Mouse (Mus musculus): ENCODE results near the gene Wdr89. TPM values are rescaled to one million over a fixed set of nuclear protein-coding genes. Genes with fewer than 3 reads are reported as not detected.
"Not testable (repeated sequence)": the region's sequence is repeated elsewhere in the genome, so short reads cannot be mapped to it uniquely, and the experiment has no call there.

Wdr89 gene
- 3.5 and 4.0 TPM in 2 replicates for polyA plus RNA-seq (2015; fragmentation: Nextera tagmentation; extraction: Ambion mirVana)

DNA sequence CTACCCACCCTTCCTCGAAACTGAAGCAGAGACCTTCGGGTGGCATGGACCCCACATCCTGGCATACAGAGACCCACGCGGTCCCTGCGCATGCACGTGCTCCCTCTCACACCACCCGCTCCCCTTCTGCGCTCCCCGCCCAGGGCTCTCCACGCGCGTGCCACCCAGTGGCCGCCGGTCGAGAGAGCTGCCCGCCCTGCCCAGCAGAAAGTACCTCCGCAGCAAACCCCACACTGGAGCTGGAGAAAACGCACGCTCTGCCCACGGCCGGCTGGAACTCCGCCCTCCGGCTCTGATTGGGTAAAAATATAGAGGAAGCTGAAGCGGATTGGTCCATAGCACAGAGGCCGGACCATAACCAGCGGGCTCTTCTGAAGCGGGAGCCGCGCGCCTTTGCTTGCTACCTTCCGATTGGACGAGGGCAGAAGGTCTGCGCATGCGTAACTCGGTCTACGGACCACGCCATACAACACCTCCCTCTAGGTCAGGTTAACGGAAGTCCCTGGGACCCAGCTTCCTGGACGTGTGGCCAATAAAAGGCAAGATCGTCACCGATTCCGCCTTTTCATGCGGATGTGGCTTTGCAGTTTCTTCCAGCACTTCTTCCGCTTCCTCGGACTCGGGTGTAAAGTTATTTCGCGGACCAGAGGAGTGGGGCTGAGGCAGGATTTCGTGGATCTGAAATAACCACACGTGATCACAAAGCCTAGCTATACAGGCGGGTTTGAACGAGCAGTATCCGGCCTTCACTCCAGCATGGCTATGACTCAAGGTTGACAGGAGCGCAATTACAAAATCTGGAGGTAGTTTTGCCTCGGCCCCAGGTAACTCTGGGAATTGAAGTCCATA is at the start of gene Wdr89:
Wdr89 (minus strand) TSS at position 280 of the 849 bp plus-strand sequence.
- under 1% methylated on average over 52 of the region's 55 CpGs for WGBS
- peak; percentile 98 for ATAC-seq

DNA sequence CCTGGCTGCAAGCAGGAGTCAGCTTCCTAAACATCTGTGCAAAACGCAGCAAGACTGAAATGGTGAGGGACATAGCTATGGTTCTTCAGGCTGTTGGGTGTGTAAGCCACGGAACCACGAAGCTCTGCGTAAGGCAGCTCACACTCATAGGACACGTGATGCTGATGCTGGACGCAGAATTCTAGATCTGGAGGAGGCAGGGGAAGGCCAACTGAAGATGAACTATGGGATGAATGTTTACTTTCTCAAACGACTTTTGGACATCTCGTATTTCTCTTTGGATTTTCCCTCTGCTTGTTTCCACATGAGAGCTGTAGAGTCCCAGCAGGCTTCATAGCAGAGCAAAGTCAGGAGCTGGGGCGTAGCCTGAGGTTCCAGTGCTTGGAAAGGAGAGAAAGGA is 44.3 kb upstream of the Wdr89 start:
- Histone ChIP-seq H3K4me1 (ENCODE audit: insufficient read depth, low read depth, low read length) (no peaks in the 10 kb centered on the region), H3K4me2 (replicated peaks; ENCODE audit: low read depth, low read length) (no peak overlapping the region), H3K9ac (replicated peaks; ENCODE audit: low read depth) (no peak overlapping the region), H3K27ac (ENCODE audit: low read length) (no peak overlapping the region), H3K4me3 (ENCODE audit: low read depth, low read length) (no peak overlapping the region), H3K27me3 (replicated peaks; ENCODE audit: insufficient read depth, low read length) (no peaks in the 10 kb centered on the region), H3K36me3 (ENCODE audit: insufficient read depth, low read length) (no peaks in the 10 kb centered on the region), H3K9me3 (ENCODE audit: low read length) (no peaks in the 10 kb centered on the region)
- DNase-seq (ENCODE audit: low spot score) (no peak), ATAC-seq (no peak)
- TF ChIP-seq EP300 (IDR thresholded peaks at IDR 0.05) (no peak), CTCF (IDR thresholded peaks at IDR 0.05) (no peak)
- WGBS = 63% methylated on average over 9 of the region's 9 CpGs

More for the DNA sequence above, at the start of gene Wdr89:
- Histone ChIP-seq H3K9ac (replicated peaks; ENCODE audit: low read depth) (peak within 1 kb of the TSS; percentile 51), H3K36me3 (ENCODE audit: insufficient read depth, low read length) (no peaks in the 10 kb centered on the region), H3K4me3 (ENCODE audit: low read depth, low read length) (peak within 1 kb of the TSS; percentile 57), H3K9me3 (ENCODE audit: low read length) (no peaks in the 10 kb centered on the region), H3K27me3 (replicated peaks; ENCODE audit: insufficient read depth, low read length) (no peaks in the 10 kb centered on the region), H3K27ac (ENCODE audit: low read length) (peak within 1 kb of the TSS; percentile 86), H3K4me1 (ENCODE audit: insufficient read depth, low read depth, low read length) (peaks cover 4% of the 10 kb centered on the region; the same call in 1 of the 2 replicates), H3K4me2 (replicated peaks; ENCODE audit: low read depth, low read length) (peak within 1 kb of the TSS; percentile 85)
- TF ChIP-seq EP300 (IDR thresholded peaks at IDR 0.05) (no peak; the same call in 1 of the 2 replicates), CTCF (IDR thresholded peaks at IDR 0.05) (peak; percentile 67)
- DNase-seq (ENCODE audit: low spot score) = peak; percentile 100

DNA sequence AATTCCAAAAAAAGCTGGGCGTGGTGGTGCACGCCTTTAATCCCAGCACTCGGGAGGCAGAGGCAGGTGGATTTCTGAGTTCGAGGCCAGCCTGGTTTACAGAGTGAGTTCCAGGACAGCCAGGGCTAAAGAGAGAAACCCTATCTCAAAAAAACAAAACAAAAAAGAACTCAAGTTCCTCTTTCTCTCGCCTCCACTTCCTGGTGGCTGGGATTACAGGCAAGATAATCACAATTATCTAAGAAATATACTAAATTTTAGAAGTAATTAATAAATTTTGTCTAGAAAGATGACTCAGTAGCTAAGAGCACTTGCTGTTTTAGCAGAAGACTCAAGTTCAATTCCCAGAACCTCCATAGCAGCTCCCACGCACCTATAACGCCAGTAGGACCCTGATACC is 43.6 kb upstream of the Wdr89 start:
- not testable (repeated sequence) for ATAC-seq

DNA sequence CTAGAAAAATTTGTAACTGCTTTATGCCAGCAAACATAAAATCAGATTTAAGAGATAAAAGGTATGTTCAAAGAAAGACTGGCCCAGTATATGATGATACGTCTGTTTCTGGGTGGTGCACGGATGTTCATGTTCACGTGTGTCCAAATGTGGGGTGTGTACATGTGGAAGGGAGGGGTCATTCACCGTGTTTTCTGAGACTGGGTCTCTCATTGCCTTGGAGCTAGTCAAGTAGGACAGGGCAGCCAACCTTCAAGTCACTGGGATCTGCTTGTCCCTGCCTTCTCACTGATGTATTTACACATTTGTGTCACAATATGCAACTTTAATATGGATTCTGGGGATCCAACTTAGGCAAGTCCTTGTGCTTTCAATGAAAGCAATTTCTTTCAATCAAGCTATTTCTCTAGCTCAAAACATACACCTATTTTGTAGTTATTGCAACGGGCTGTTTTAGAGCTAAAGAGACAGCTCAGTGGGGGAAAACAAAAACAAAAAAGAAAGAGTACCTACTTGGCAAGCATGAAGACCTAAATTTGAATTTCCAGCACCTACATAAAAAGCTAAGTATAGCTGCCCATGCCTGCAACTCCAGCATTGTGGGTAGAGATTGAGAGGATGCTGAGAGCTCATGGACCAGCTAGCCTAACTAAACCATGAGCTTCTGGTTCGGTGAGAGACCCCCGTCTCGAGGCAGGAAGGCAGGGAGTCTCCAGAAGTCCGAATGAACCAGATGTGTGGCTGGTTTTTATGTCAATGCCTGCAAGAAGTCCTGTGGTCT is 41.4 kb upstream of the Wdr89 start:
- Histone ChIP-seq H3K4me1 (ENCODE audit: insufficient read depth, low read depth, low read length) (no peaks in the 10 kb centered on the region), H3K9me3 (ENCODE audit: low read length) (no peaks in the 10 kb centered on the region), H3K27me3 (replicated peaks; ENCODE audit: insufficient read depth, low read length) (no peaks in the 10 kb centered on the region), H3K9ac (replicated peaks; ENCODE audit: low read depth) (no peak overlapping the region), H3K27ac (ENCODE audit: low read length) (no peak overlapping the region), H3K4me3 (ENCODE audit: low read depth, low read length) (no peak overlapping the region), H3K36me3 (ENCODE audit: insufficient read depth, low read length) (no peaks in the 10 kb centered on the region), H3K4me2 (replicated peaks; ENCODE audit: low read depth, low read length) (no peak overlapping the region)
- TF ChIP-seq CTCF (IDR thresholded peaks at IDR 0.05) (no peak), EP300 (IDR thresholded peaks at IDR 0.05) (no peak)
- 83% methylated on average over 9 of the region's 9 CpGs for WGBS
- no peak for ATAC-seq
- no peak for DNase-seq (ENCODE audit: low spot score)

More for the DNA sequence above, 43.6 kb upstream of the Wdr89 start:
- H3K27ac ChIP-seq (ENCODE audit: low read length); DNase-seq (ENCODE audit: low spot score); H3K9ac ChIP-seq (replicated peaks; ENCODE audit: low read depth); H3K4me1 ChIP-seq (ENCODE audit: insufficient read depth, low read depth, low read length); H3K27me3 ChIP-seq (replicated peaks; ENCODE audit: insufficient read depth, low read length); H3K4me2 ChIP-seq (replicated peaks; ENCODE audit: low read depth, low read length); H3K9me3 ChIP-seq (ENCODE audit: low read length); H3K4me3 ChIP-seq (ENCODE audit: low read depth, low read length); H3K36me3 ChIP-seq (ENCODE audit: insufficient read depth, low read length): not testable (repeated sequence)
- 88% methylated on average over 7 of the region's 7 CpGs for WGBS

DNA sequence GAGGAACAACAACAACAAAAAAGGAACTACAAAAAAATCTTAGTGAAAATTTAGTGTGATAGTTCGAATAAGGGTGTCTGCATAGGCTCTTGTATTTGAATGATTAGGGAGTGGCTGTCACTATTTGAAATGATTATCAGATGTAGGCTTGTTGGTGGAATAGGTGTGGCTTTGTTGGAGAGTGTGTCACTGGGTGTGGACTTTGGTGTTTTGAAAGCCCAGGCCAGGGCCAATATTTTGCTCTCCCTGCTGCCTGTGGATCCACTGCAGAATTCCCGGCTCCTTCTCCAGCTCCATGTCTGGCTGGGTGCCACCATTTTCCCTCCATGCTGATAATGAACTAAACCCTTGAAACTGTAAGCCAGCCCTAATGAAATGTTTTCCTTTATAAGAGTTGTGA is 40.2 kb upstream of the Wdr89 start:
- Histone ChIP-seq H3K27ac (ENCODE audit: low read length) (no peak overlapping the region), H3K4me2 (replicated peaks; ENCODE audit: low read depth, low read length) (no peak overlapping the region), H3K4me3 (ENCODE audit: low read depth, low read length) (no peak overlapping the region), H3K9me3 (ENCODE audit: low read length) (no peaks in the 10 kb centered on the region), H3K27me3 (replicated peaks; ENCODE audit: insufficient read depth, low read length) (no peaks in the 10 kb centered on the region), H3K36me3 (ENCODE audit: insufficient read depth, low read length) (no peaks in the 10 kb centered on the region), H3K9ac (replicated peaks; ENCODE audit: low read depth) (no peak overlapping the region), H3K4me1 (ENCODE audit: insufficient read depth, low read depth, low read length) (no peaks in the 10 kb centered on the region)
- WGBS = 79% methylated on average over 2 of the region's 2 CpGs
- TF ChIP-seq CTCF (IDR thresholded peaks at IDR 0.05) (no peak), EP300 (IDR thresholded peaks at IDR 0.05) (no peak)
- no peak for DNase-seq (ENCODE audit: low spot score)
- ATAC-seq = no peak

GRCm38 (mm10) chr12:75706670-75707069 is 37.3 kb upstream of the Wdr89 start:
- H3K9ac ChIP-seq (replicated peaks; ENCODE audit: low read depth) = no peak overlapping the region
- ATAC-seq (no peak), DNase-seq (ENCODE audit: low spot score) (no peak)
- H3K4me1 ChIP-seq (ENCODE audit: insufficient read depth, low read depth, low read length) = no peaks in the 10 kb centered on the region
- H3K4me3 ChIP-seq (ENCODE audit: low read depth, low read length) = no peak overlapping the region
- H3K4me2 ChIP-seq (replicated peaks; ENCODE audit: low read depth, low read length) = no peak overlapping the region
- H3K36me3 ChIP-seq (ENCODE audit: insufficient read depth, low read length) = no peaks in the 10 kb centered on the region
- H3K27ac ChIP-seq (ENCODE audit: low read length) = no peak overlapping the region
- 54% methylated on average over 7 of the region's 7 CpGs for WGBS
- TF ChIP-seq CTCF (IDR thresholded peaks at IDR 0.05) (no peak), EP300 (IDR thresholded peaks at IDR 0.05) (no peak)
- H3K27me3 ChIP-seq (replicated peaks; ENCODE audit: insufficient read depth, low read length) = no peaks in the 10 kb centered on the region
- no peaks in the 10 kb centered on the region for H3K9me3 ChIP-seq (ENCODE audit: low read length)

All from lung, postnatal 0 days (tissue).